Mouse (Mus musculus): ENCODE data around the gene Snd1. TPM values are rescaled to one million over a fixed set of nuclear protein-coding genes. Genes with fewer than 3 reads are reported as not detected.

The Snd1 gene
- polyA plus RNA-seq, 1 experiment from 2014 or later, result 56.1 TPM

DNA sequence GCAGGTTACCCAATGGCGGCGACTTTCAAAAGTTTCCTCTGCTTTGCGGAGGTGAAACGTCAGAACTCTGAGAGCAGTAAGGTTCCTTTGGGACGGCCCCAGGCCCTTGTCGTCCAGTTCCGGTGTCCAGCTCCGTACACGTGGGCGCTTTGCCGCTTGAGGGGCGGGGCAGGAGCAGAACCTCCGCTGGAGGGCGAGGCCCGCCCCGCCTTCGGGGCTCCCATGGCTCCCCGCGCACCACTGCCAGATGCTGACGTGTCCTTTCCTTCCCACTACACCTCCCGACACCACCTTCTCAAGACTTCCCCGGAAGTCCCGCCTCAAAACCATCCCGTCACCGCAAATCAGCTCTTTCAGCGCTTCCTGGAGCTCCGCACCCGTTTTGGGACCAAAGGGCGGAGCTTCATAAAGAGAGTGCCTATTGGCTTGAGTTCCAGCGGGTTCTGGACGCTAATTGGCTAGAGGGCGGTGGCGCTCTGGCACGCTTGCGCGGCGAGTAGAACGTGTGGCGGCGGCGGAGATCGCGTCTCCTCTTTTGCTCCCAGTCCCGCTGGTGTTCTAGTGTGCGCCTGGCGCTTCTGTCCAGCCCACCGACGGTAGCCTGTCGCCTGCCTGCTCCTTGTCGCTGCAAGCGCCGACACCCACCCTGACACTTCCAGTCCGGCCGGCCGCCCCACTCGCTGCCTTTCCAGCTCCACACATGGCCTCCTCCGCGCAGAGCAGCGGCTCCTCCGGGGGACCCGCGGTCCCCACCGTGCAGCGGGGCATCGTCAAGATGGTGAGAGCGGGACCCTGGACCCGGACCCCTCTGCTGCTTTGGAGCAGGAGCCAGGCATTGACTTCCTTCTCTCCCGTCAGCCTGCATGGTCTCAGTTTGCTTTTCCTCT lies 5.2 kb downstream of the Snd1 start:
- peak overlapping the region; percentile 90 for H3K9ac ChIP-seq (ENCODE audit: low read depth, low read length)
- H3K27me3 ChIP-seq (ENCODE audit: control insufficient read depth, insufficient read depth, low read depth, low read length), result no peaks in the 10 kb centered on the region
- peak; percentile 98 for ATAC-seq (ENCODE audit: low read depth)
- no peaks in the 10 kb centered on the region for H3K36me3 ChIP-seq (ENCODE audit: control insufficient read depth, insufficient read depth)
- no peaks in the 10 kb centered on the region for H3K9me3 ChIP-seq (replicated peaks; ENCODE audit: control insufficient read depth, low read length)
- peak overlapping the region; percentile 96 for H3K4me2 ChIP-seq (ENCODE audit: low read depth, low read length)
- peak overlapping the region; percentile 91 for H3K4me3 ChIP-seq (ENCODE audit: low read depth, low read length)
- H3K4me1 ChIP-seq (ENCODE audit: control insufficient read depth, low read depth, low read length), result peaks cover 43% of the 10 kb centered on the region
- WGBS (ENCODE audit: insufficient replicate concordance), result under 1% methylated on average over 68 of the region's 68 CpGs
- peak overlapping the region; percentile 85 for H3K27ac ChIP-seq (ENCODE audit: low read length)

DNA sequence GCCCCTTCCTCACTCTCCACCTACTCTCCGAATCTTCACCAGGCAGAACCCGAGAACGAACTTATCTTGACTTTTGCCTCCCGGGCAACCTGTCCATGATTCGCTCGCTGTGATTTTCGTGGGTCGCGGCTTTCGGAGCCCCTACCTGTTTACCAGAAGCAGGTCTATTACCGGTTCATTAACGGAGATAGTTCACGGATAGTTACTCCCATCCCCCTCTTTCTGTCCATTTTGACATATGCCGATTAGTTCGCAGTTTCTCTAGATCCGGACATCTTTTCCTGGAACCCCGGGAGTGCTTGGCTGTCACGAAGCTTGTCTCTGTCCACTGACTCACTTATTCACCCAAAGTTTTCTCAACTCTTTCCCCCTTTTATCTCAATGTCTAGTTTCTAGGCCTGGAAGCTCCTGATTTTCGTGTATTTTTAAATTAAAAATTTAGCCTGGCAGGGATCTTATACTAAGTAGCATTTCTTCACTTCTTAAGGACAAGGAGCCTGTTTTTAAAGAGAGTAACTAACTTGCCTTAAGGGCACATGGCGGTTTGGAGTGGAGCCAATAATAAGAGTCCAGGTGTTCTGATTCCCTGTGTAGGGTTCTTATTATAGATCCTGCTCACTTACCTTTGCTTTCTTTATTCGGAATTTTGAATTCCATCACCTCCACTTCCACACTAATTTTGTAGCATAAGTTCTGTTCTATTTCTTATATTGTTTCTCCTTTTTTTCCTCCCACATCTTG lies 6.0 kb downstream of the Snd1 start:
- Histone ChIP-seq H3K9ac (ENCODE audit: low read depth, low read length) (peak overlapping the region; percentile 90), H3K9me3 (replicated peaks; ENCODE audit: control insufficient read depth, low read length) (no peaks in the 10 kb centered on the region), H3K4me2 (ENCODE audit: low read depth, low read length) (peak overlapping the region; percentile 93), H3K27me3 (ENCODE audit: control insufficient read depth, insufficient read depth, low read depth, low read length) (no peaks in the 10 kb centered on the region), H3K36me3 (ENCODE audit: control insufficient read depth, insufficient read depth) (no peaks in the 10 kb centered on the region), H3K4me3 (ENCODE audit: low read depth, low read length) (peak overlapping the region; percentile 91), H3K4me1 (ENCODE audit: control insufficient read depth, low read depth, low read length) (peaks cover 50% of the 10 kb centered on the region), H3K27ac (ENCODE audit: low read length) (peak overlapping the region; percentile 85)
- 4% methylated on average over 21 of the region's 21 CpGs for WGBS (ENCODE audit: insufficient replicate concordance)
- no peak for ATAC-seq (ENCODE audit: low read depth)

DNA sequence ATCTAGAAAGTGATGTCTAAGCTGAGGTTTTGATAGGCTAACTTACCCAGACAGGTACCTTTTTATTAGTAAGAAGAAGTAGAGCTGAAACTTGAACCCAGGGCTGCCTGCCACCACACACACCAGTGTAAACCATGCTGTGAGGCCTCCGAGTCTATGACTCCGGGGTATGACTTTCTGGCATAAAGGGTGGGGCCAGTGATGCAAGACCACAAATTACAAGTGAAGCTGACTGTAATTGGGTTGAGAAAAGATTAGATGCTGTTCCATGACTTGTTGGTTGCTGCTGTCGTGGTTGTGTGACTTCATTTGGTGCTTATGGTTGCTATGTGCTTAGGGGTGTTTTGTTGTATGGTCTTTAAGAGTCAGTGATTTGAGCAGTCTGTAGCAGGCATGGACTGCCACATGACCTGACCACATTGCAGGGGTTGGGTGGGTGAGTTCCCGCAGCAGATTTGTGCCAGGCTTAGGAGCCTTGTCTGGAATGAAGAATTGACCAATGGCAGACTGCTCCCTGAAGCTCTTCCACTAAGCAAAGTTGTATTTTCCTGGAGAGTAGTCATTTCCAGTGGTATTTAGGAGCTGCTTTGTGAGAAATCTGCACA lies 7.9 kb downstream of the Snd1 start:
- Histone ChIP-seq H3K4me1 (ENCODE audit: control insufficient read depth, low read depth, low read length) (peaks cover 54% of the 10 kb centered on the region), H3K4me3 (ENCODE audit: low read depth, low read length) (no peak overlapping the region), H3K36me3 (ENCODE audit: control insufficient read depth, insufficient read depth) (no peaks in the 10 kb centered on the region), H3K9ac (ENCODE audit: low read depth, low read length) (peak overlapping the region; percentile 20), H3K4me2 (ENCODE audit: low read depth, low read length) (peak overlapping the region; percentile 21), H3K27ac (ENCODE audit: low read length) (no peak overlapping the region), H3K27me3 (ENCODE audit: control insufficient read depth, insufficient read depth, low read depth, low read length) (no peaks in the 10 kb centered on the region), H3K9me3 (replicated peaks; ENCODE audit: control insufficient read depth, low read length) (no peaks in the 10 kb centered on the region)
- WGBS (ENCODE audit: insufficient replicate concordance), result 36% methylated on average over 4 of the region's 4 CpGs
- no peak for ATAC-seq (ENCODE audit: low read depth)

DNA sequence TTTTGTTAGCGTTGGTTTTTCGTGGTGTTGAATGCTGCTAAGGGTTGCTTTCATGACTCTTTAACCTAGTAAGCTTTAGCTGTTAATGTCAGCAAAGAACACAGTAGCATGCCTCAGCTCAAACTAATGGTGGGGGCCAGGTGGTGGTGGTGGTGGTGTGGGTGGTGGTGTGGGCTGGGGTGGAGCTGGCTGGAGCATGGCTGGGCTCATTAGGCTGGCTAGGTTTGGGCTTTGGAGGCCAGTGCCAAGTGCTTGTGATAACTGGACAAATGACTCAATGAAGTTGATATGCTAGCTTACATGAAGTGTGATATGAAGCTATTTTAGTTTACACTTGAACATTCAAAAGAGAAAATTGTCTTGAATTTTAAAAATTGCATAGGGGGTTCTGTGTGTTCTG lies 11.1 kb downstream of the Snd1 start:
- Histone ChIP-seq H3K4me1 (ENCODE audit: control insufficient read depth, low read depth, low read length) (peaks cover 41% of the 10 kb centered on the region), H3K9me3 (replicated peaks; ENCODE audit: control insufficient read depth, low read length) (no peaks in the 10 kb centered on the region), H3K4me2 (ENCODE audit: low read depth, low read length) (no peak overlapping the region), H3K4me3 (ENCODE audit: low read depth, low read length) (no peak overlapping the region), H3K27me3 (ENCODE audit: control insufficient read depth, insufficient read depth, low read depth, low read length) (no peaks in the 10 kb centered on the region), H3K27ac (ENCODE audit: low read length) (no peak overlapping the region), H3K36me3 (ENCODE audit: control insufficient read depth, insufficient read depth) (no peaks in the 10 kb centered on the region), H3K9ac (ENCODE audit: low read depth, low read length) (no peak overlapping the region)
- no peak for ATAC-seq (ENCODE audit: low read depth)
- 78% methylated on average over 2 of the region's 2 CpGs for WGBS (ENCODE audit: insufficient replicate concordance)

DNA sequence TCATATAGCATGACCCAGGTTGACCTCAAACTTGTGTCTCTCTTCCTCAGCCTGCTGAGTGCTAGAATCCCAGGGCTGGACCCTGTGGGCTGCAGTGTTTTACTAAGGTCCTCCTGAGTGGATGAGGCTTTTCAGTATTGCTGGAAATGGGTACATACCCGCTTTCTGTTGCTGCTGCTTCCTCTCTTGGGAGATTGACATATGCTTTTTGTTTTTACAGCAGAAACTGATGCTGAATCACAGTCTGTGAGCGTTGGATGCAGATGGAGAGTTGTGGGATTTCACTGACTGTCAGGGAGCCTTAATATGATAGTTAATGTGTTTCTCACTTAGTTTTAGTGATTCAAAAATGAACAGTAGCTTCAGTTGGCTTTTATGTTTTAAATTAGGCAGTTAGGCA lies 11.5 kb downstream of the Snd1 start:
- H3K27me3 ChIP-seq (ENCODE audit: control insufficient read depth, insufficient read depth, low read depth, low read length), result no peaks in the 10 kb centered on the region
- no peak overlapping the region for H3K9ac ChIP-seq (ENCODE audit: low read depth, low read length)
- no peaks in the 10 kb centered on the region for H3K9me3 ChIP-seq (replicated peaks; ENCODE audit: control insufficient read depth, low read length)
- H3K4me1 ChIP-seq (ENCODE audit: control insufficient read depth, low read depth, low read length), result peaks cover 39% of the 10 kb centered on the region
- 68% methylated on average over 2 of the region's 2 CpGs for WGBS (ENCODE audit: insufficient replicate concordance)
- no peaks in the 10 kb centered on the region for H3K36me3 ChIP-seq (ENCODE audit: control insufficient read depth, insufficient read depth)
- H3K27ac ChIP-seq (ENCODE audit: low read length), result no peak overlapping the region
- no peak overlapping the region for H3K4me3 ChIP-seq (ENCODE audit: low read depth, low read length)
- H3K4me2 ChIP-seq (ENCODE audit: low read depth, low read length), result no peak overlapping the region
- no peak for ATAC-seq (ENCODE audit: low read depth)

DNA sequence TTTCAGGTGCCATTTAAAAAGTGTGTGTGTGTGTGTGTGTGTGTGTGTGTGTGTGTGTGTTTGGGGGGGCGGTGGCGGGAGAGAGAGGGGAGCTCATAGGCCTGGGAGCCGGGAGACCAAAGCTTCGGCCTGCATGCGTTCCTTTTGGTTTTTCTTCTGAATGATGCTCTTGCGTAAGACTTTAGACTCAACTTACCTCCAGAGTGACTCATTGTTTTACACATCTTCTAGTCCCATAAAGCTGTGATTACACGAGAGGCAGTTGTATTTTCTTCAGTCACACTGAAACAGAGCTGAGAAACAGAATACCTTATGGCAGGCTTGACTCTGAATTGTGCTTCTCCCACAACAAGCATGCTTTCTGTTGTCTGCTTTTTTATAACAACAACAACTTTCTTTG lies 12.0 kb downstream of the Snd1 start:
- Histone ChIP-seq H3K27me3 (ENCODE audit: control insufficient read depth, insufficient read depth, low read depth, low read length) (no peaks in the 10 kb centered on the region), H3K4me1 (ENCODE audit: control insufficient read depth, low read depth, low read length) (peaks cover 34% of the 10 kb centered on the region), H3K9me3 (replicated peaks; ENCODE audit: control insufficient read depth, low read length) (no peaks in the 10 kb centered on the region), H3K36me3 (ENCODE audit: control insufficient read depth, insufficient read depth) (no peaks in the 10 kb centered on the region), H3K27ac (ENCODE audit: low read length) (no peak overlapping the region), H3K9ac (ENCODE audit: low read depth, low read length) (no peak overlapping the region), H3K4me3 (ENCODE audit: low read depth, low read length) (no peak overlapping the region), H3K4me2 (ENCODE audit: low read depth, low read length) (no peak overlapping the region)
- ATAC-seq (ENCODE audit: low read depth), result no peak
- WGBS (ENCODE audit: insufficient replicate concordance), result 70% methylated on average over 7 of the region's 7 CpGs

DNA sequence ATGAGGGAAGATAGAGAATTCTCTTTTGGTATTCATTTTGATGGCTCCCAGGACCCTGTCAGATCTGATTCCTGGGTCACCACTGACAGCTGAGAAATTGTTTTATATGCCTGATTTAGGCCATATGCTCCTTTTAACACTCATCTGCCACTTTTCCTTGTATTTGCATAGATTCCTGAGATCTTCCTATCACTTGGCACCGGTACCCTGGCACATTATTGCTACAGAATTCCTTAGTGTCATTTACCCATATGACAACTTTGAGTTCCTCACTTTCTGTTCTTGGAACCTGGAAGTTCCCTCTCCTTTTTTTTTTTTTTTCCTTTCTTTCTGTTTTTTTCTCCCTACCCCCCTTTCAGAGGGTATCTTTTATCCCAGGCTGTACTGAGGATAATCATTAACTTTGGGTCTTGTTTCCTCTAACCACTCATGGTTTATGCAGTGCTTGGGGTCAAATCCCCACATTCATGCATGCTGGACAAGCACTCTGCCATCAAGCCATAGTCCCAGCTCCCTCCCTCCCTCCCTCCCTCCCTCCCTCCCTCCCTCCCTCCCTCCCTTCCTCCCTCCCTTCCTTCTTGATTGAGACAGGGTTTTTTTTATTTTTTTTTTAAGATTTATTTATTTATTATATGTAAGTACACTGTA lies 13.4 kb downstream of the Snd1 start:
- Histone ChIP-seq H3K4me2 (ENCODE audit: low read depth, low read length) (no peak overlapping the region), H3K27me3 (ENCODE audit: control insufficient read depth, insufficient read depth, low read depth, low read length) (no peaks in the 10 kb centered on the region), H3K4me1 (ENCODE audit: control insufficient read depth, low read depth, low read length) (peaks cover 22% of the 10 kb centered on the region), H3K27ac (ENCODE audit: low read length) (no peak overlapping the region), H3K36me3 (ENCODE audit: control insufficient read depth, insufficient read depth) (0 out of 2 replicates have a peak, but pooled peaks cover 3% of the 10 kb centered on the region), H3K9ac (ENCODE audit: low read depth, low read length) (no peak overlapping the region), H3K9me3 (replicated peaks; ENCODE audit: control insufficient read depth, low read length) (no peaks in the 10 kb centered on the region), H3K4me3 (ENCODE audit: low read depth, low read length) (no peak overlapping the region)
- peak; percentile 61; the same call in 1 of the 2 replicates for ATAC-seq (ENCODE audit: low read depth)
- WGBS (ENCODE audit: insufficient replicate concordance), result 87% methylated on average over 1 of the region's 1 CpGs

DNA sequence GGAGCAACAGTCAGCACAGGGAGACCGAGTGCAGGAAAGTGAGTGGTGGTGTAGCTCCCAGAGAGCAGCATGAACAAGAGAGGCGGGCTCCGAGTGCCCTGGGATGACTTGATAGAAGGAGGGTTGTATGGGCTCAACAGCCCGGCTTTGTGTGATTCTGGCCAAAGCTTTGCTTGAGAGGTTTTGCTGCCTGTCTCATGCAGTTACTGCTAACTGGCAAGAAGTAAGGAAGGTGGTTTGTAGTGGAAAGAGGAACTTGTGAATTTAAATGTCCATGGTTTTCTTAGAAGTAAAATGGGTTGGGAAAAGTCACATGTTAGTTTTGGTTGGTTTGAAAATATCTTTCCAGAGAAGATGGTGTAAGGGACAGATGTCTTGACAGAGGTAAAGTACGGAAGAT lies 15.7 kb downstream of the Snd1 start:
- no peak overlapping the region for H3K9ac ChIP-seq (ENCODE audit: low read depth, low read length)
- H3K27me3 ChIP-seq (ENCODE audit: control insufficient read depth, insufficient read depth, low read depth, low read length), result no peaks in the 10 kb centered on the region
- no peaks in the 10 kb centered on the region for H3K9me3 ChIP-seq (replicated peaks; ENCODE audit: control insufficient read depth, low read length)
- H3K4me1 ChIP-seq (ENCODE audit: control insufficient read depth, low read depth, low read length), result peaks cover 11% of the 10 kb centered on the region
- H3K27ac ChIP-seq (ENCODE audit: low read length), result no peak overlapping the region
- no peak overlapping the region for H3K4me3 ChIP-seq (ENCODE audit: low read depth, low read length)
- 0 out of 2 replicates have a peak, but pooled peaks cover 3% of the 10 kb centered on the region for H3K36me3 ChIP-seq (ENCODE audit: control insufficient read depth, insufficient read depth)
- no peak for ATAC-seq (ENCODE audit: low read depth)
- 56% methylated on average over 5 of the region's 5 CpGs for WGBS (ENCODE audit: insufficient replicate concordance)
- no peak overlapping the region for H3K4me2 ChIP-seq (ENCODE audit: low read depth, low read length)

All from liver, embryonic 16.5 days (tissue).